ENCODE assay signal across 1 mouse cellular context in the genomic region with DNA sequence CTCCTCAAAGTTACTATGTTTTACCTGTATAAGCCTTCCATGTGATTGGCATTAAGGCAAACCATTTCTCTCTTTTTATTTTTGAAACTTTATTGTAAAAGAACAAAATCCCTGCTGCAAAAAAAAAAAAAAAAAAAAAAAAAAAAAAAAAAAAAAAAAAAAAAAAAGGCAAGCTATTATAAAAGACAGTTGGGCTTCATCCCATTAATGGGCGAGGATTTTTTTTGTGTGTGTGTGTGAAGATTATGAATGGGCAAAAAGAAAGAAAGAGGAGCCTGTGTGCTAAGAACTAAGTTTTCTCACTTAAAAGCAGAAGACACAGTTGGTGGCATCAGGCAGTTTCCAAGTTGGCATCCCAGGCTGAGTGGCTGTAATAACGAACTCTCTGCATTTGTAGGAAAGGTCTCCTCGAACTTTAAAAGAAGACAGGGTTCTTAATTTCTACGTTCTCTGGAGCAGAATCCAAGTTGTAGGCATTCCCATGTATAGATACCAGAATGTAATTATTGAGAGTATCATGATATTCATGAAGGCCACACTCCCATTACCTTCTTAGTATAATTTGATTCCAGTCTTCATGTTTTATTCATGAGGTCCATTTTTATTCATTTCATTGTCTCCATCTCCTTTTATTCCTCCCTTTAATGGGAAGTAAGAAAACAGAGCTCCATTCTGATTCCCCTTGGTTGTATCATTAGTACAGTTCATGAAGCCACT.
TF ChIP-seq lines count a peak whose summit lies in the region.

No protein-coding gene starts in this region.

TF ChIP-seq in MEL, 35 proteins besides CTCF, POLR2A, EP300 and RAD21 (continued from another document):
- TF ChIP-seq GATA1 (IDR thresholded peaks at IDR 0.05; ENCODE audit: low read depth, low read length) = no peak
- no peak for TF ChIP-seq USF2 (IDR thresholded peaks at IDR 0.05; ENCODE audit: borderline replicate concordance in 1 of 2, insufficient read depth in 1 of 2, low read depth in 1 of 2, low read length in 2 of 2)
- TF ChIP-seq UBTF (IDR thresholded peaks at IDR 0.05; ENCODE audit: borderline replicate concordance, insufficient read depth, low read depth, low read length) = no peak
- TF ChIP-seq RCOR1 (IDR thresholded peaks at IDR 0.05; ENCODE audit: low read depth, low read length) = no peak
- no peak for TF ChIP-seq E2F4 (IDR thresholded peaks at IDR 0.05; ENCODE audit: borderline replicate concordance, low read depth, low read length)
